Mouse (Mus musculus) thymus, adult 2 months (tissue): Measurements from ENCODE around the gene Gm11437. TPM values are rescaled to one million over a fixed set of nuclear protein-coding genes. Genes with fewer than 3 reads are reported as not detected.

Experiments
- DNase-seq: peaks from one replicate; pipeline ENCODE4 v3.0.0; 2021
- H3K27ac ChIP-seq: fragments of 200-500 bp; 2 replicates; pipeline ENCODE4 v1.5.1; 2012; ENCODE audit warnings: low read length, control low read depth; ENCODE audit not compliant: control insufficient read depth, insufficient read depth
- H3K27me3 ChIP-seq: fragments of 200-500 bp; 2 replicates; pipeline ENCODE4 v1.6.1; 2012; ENCODE audit warnings: mild to moderate bottlenecking, low read length, moderate library complexity, mixed read lengths; ENCODE audit not compliant: control insufficient read depth, insufficient read depth
- H3K36me3 ChIP-seq: fragments of 200-500 bp; 2 replicates; pipeline ENCODE4 v1.6.1; 2012; ENCODE audit warnings: mild to moderate bottlenecking, low read length, moderate library complexity; ENCODE audit not compliant: control insufficient read depth, insufficient read depth
- H3K4me1 ChIP-seq: fragments of 200-500 bp; replicated peaks from 2 replicates; pipeline ENCODE4 v1.6.1; 2012; ENCODE audit warnings: low read length; ENCODE audit not compliant: control insufficient read depth, insufficient read depth
- H3K4me3 ChIP-seq: fragments of 200-500 bp; 2 replicates; pipeline ENCODE4 v1.5.1; 2012; ENCODE audit warnings: mild to moderate bottlenecking, low read length, control low read depth, moderate library complexity; ENCODE audit not compliant: control insufficient read depth, insufficient read depth
- CTCF ChIP-seq: fragments of 200-500 bp; IDR thresholded peaks from 2 replicates; pipeline ENCODE4 v1.5.1; 2012; ENCODE audit warnings: mild to moderate bottlenecking, control low read depth, low read length, moderate library complexity, borderline replicate concordance; ENCODE audit not compliant: control insufficient read depth, poor library complexity, insufficient read depth; ENCODE audit errors: extremely low read depth
- POLR2A ChIP-seq: fragments of 200-500 bp; IDR thresholded peaks from 2 replicates; pipeline ENCODE4 v1.6.1; 2012; ENCODE audit warnings: mild to moderate bottlenecking, low read length, control low read depth, moderate library complexity; ENCODE audit not compliant: control insufficient read depth, poor library complexity, insufficient read depth; ENCODE audit errors: extremely low read depth
- WGBS: fragments of 180-500 bp; shearing (Covaris S2); methylation state at CpG from one replicate; pipeline ENCODE4 v1.1.7; 2018; 5-methylcytosine and 5-hydroxymethylcytosine counted together
- polyA plus RNA-seq: library from polyadenylated mRNA; depleted of rRNA; stranded (reverse); fragments of >200 nt; gene quantifications from 2 replicates; pipeline ENCODE4 v1.2.3, GENCODE M21; 2012; rRNA removed

Gene Gm11437
- polyA plus RNA-seq, 1 experiment: not detected

DNA sequence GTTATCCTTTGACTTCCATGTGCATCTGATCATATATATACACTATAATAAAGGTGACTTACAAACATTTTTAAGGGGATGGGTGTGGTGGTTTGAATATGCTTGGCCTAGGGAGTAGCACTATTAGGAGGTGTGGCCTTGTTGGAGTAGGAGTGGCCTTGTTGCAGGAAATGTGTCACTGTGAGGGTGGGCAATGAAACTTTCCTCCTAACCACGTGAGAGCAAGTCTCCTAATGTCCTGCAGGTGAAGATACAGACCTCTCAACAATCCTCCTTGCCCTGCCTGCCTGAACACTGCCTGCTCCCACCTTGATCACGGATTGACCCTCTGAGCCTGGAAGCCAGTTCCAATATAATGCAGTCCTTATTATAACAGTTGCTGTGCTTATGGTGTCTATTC is 60.1 kb downstream of the Gm11437 start:
- 70% methylated on average over 2 of the region's 2 CpGs for WGBS
- no peak overlapping the region for H3K27ac ChIP-seq
- no peaks in the 10 kb centered on the region for H3K27me3 ChIP-seq
- H3K4me3 ChIP-seq: no peak overlapping the region
- DNase-seq: no peak
- H3K4me1 ChIP-seq: no peaks in the 10 kb centered on the region
- TF ChIP-seq POLR2A (no peak), CTCF (no peak)
- no peaks in the 10 kb centered on the region; the same call in 1 of the 2 replicates for H3K36me3 ChIP-seq

DNA sequence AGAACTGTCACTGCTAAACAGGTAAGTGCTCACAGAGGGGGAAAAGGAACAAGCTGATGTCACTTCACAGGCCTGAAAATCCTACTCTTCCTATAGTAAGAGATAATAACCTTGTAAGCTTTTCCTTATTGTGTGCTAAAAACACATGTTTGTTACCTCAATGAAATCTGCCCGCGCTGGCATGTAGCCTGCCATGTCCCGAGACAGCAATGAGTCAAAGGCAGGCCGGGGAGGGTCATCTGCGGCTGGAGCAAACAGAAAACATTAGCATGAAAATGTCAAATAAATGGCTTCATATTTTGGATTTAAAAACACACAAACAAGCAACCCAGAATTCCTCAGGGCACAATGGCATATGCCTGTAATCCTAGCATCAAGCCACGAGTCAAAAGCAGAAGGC is 63.2 kb downstream of the Gm11437 start:
- Histone ChIP-seq H3K4me1 (no peaks in the 10 kb centered on the region), H3K4me3 (no peak overlapping the region), H3K36me3 (no peaks in the 10 kb centered on the region; the same call in 1 of the 2 replicates), H3K27me3 (no peaks in the 10 kb centered on the region), H3K27ac (no peak overlapping the region)
- 95% methylated on average over 6 of the region's 6 CpGs for WGBS
- TF ChIP-seq POLR2A (no peak), CTCF (no peak)
- no peak for DNase-seq

DNA sequence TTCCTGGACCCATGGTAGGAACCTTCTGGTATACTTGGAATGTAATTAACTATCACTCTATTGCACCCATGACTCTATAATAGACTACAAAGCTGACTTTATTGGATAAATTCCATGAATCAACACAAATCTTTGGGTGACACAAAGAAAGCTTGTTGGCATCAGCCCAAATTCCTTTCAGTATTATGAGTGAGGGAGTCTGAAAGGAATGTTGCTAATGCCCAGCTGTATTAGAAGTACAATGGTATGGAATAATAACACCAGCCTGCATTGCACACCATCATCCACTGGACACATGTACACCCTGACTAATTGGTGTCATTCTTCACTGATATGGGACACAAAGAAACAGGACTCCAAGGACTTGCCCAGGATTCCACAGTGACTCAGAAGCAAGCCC is 66.1 kb downstream of the Gm11437 start:
- Histone ChIP-seq H3K36me3 (no peaks in the 10 kb centered on the region; the same call in 1 of the 2 replicates), H3K27me3 (no peaks in the 10 kb centered on the region), H3K27ac (no peak overlapping the region), H3K4me3 (no peak overlapping the region), H3K4me1 (no peaks in the 10 kb centered on the region)
- TF ChIP-seq POLR2A (no peak), CTCF (no peak)
- no peak for DNase-seq

Other genes with a start within 250 kb of the Gm11437 start
- 7.4 and 9.0 TPM in 2 replicates for gene Ddx52, start 225.4 kb downstream of the Gm11437 start, polyA plus RNA-seq
- 49.9 and 55.1 TPM in 2 replicates for gene Synrg, start 203.0 kb downstream of the Gm11437 start, polyA plus RNA-seq
- 8.3 and 12.4 TPM in 2 replicates for gene Dusp14, start 98.2 kb downstream of the Gm11437 start, polyA plus RNA-seq
- gene Tada2a, start 37.9 kb downstream of the Gm11437 start, polyA plus RNA-seq: 6.4 and 6.7 TPM in 2 replicates
- 25.3 and 38.3 TPM in 2 replicates for gene Acaca, start 37.8 kb downstream of the Gm11437 start, polyA plus RNA-seq